Mouse (Mus musculus) E14TG2a.4 (cell line): ENCODE data around the gene Muc3.

ENCODE experiments used
- H3K27me3 ChIP-seq: 2 replicates; pipeline ENCODE4 v1.6.1; 2014; ENCODE audit warnings: low read length, control low read depth; ENCODE audit not compliant: insufficient read depth
- H3K36me3 ChIP-seq: 2 replicates; pipeline ENCODE4 v1.6.1; 2014; ENCODE audit warnings: low read length, control low read depth; ENCODE audit not compliant: insufficient read depth
- H3K4me1 ChIP-seq: replicated peaks from 2 replicates; pipeline ENCODE4 v1.6.1; 2014; ENCODE audit warnings: low read depth, low read length, control low read depth
- H3K4me3 ChIP-seq: replicated peaks from 2 replicates; pipeline ENCODE4 v1.5.1; 2014; ENCODE audit warnings: mild to moderate bottlenecking, low read length
- H3K9me3 ChIP-seq: 2 replicates; pipeline ENCODE4 v1.6.1; 2014; ENCODE audit warnings: low read length, control low read depth
- CTCF ChIP-seq: conservative IDR thresholded peaks from 2 replicates; pipeline ENCODE4 v1.5.1; 2014; ENCODE audit warnings: low read length
- NANOG ChIP-seq: IDR thresholded peaks from 2 replicates; pipeline ENCODE4 v1.6.1; 2014; ENCODE audit warnings: borderline replicate concordance, low read length, mixed read lengths
- POU5F1 ChIP-seq: IDR thresholded peaks from 2 replicates; pipeline ENCODE4 v1.6.1; 2014; ENCODE audit warnings: low read length, borderline replicate concordance

Muc3 gene

GRCm38 (mm10) chr5:137096037-137096436 lies 53.1 kb downstream of the Muc3 start:
- TF ChIP-seq NANOG = no peak
- TF ChIP-seq CTCF = no peak
- no peak for TF ChIP-seq POU5F1

GRCm38 (mm10) chr5:137095135-137095534 lies 54.0 kb downstream of the Muc3 start:
- no peaks in the 10 kb centered on the region for H3K36me3 ChIP-seq
- H3K9me3 ChIP-seq = no peaks in the 10 kb centered on the region
- H3K27me3 ChIP-seq = 0 out of 2 replicates have a peak, but pooled peaks cover 4% of the 10 kb centered on the region
- no peak overlapping the region for H3K4me3 ChIP-seq
- peaks cover 3% of the 10 kb centered on the region; the same call in 1 of the 2 replicates for H3K4me1 ChIP-seq
- TF ChIP-seq POU5F1 (no peak), NANOG (no peak), CTCF (no peak)

More at GRCm38 (mm10) chr5:137096037-137096436, 53.1 kb downstream of the Muc3 start:
- no peak overlapping the region for H3K4me3 ChIP-seq
- peaks cover 4% of the 10 kb centered on the region; the same call in 1 of the 2 replicates for H3K27me3 ChIP-seq
- no peaks in the 10 kb centered on the region for H3K36me3 ChIP-seq
- peaks cover 3% of the 10 kb centered on the region; the same call in 1 of the 2 replicates for H3K4me1 ChIP-seq
- H3K9me3 ChIP-seq = no peaks in the 10 kb centered on the region

- Histone ChIP-seq H3K9me3 (peaks cover 5% of the 10 kb centered on the region), H3K36me3 (no peaks in the 10 kb centered on the region), H3K27me3 (no peaks in the 10 kb centered on the region), H3K4me1 (peaks cover 3% of the 10 kb centered on the region; the same call in 1 of the 2 replicates), H3K4me3 (no peak overlapping the region)
- TF ChIP-seq NANOG (no peak), POU5F1 (no peak), CTCF (no peak)
Measured at GRCm38 (mm10) chr5:137093720-137094119, 55.4 kb downstream of the Muc3 start.

- peaks cover 3% of the 10 kb centered on the region; the same call in 1 of the 2 replicates for H3K4me1 ChIP-seq
- H3K4me3 ChIP-seq = no peak overlapping the region
- H3K27me3 ChIP-seq = no peaks in the 10 kb centered on the region
- H3K9me3 ChIP-seq = peaks cover 26% of the 10 kb centered on the region
- H3K36me3 ChIP-seq = no peaks in the 10 kb centered on the region
- TF ChIP-seq CTCF = no peak
- TF ChIP-seq NANOG = no peak
- no peak for TF ChIP-seq POU5F1
Measured at GRCm38 (mm10) chr5:137091560-137091959, 57.6 kb downstream of the Muc3 start.

- Histone ChIP-seq H3K4me1 (peaks cover 9% of the 10 kb centered on the region), H3K27me3 (no peaks in the 10 kb centered on the region), H3K4me3 (no peak overlapping the region), H3K36me3 (no peaks in the 10 kb centered on the region), H3K9me3 (peaks cover 33% of the 10 kb centered on the region)
- TF ChIP-seq NANOG (no peak), POU5F1 (no peak), CTCF (no peak)
Measured at GRCm38 (mm10) chr5:137090870-137091269, 58.3 kb downstream of the Muc3 start.

GRCm38 (mm10) chr5:137087410-137087809 lies 61.7 kb downstream of the Muc3 start:
- TF ChIP-seq CTCF (no peak), NANOG (no peak), POU5F1 (no peak)
- H3K4me3 ChIP-seq = no peak overlapping the region
- no peaks in the 10 kb centered on the region for H3K27me3 ChIP-seq
- H3K36me3 ChIP-seq = no peaks in the 10 kb centered on the region
- H3K4me1 ChIP-seq = peaks cover 30% of the 10 kb centered on the region
- H3K9me3 ChIP-seq = peaks cover 38% of the 10 kb centered on the region

GRCm38 (mm10) chr5:137085731-137086130 lies 63.4 kb downstream of the Muc3 start:
- Histone ChIP-seq H3K4me1 (peaks cover 30% of the 10 kb centered on the region), H3K27me3 (no peaks in the 10 kb centered on the region), H3K36me3 (no peaks in the 10 kb centered on the region), H3K9me3 (peaks cover 44% of the 10 kb centered on the region), H3K4me3 (no peak overlapping the region)
- TF ChIP-seq NANOG (no peak), CTCF (no peak), POU5F1 (no peak)

- no peaks in the 10 kb centered on the region for H3K36me3 ChIP-seq
- H3K9me3 ChIP-seq = peaks cover 44% of the 10 kb centered on the region
- peaks cover 36% of the 10 kb centered on the region for H3K4me1 ChIP-seq
- no peak overlapping the region for H3K4me3 ChIP-seq
- TF ChIP-seq POU5F1 (no peak), CTCF (no peak), NANOG (no peak)
- no peaks in the 10 kb centered on the region for H3K27me3 ChIP-seq
Measured at GRCm38 (mm10) chr5:137085021-137085420, 64.1 kb downstream of the Muc3 start.
